Mouse (Mus musculus) embryo, embryonic 9.5 days (tissue): ENCODE measurements around the gene 0610010K14Rik.

Experiments
- DNase-seq: peaks from one replicate; pipeline ENCODE4 v3.0.0-alpha.2; 2017; ENCODE audit errors: extremely low spot score

Gene 0610010K14Rik

DNA sequence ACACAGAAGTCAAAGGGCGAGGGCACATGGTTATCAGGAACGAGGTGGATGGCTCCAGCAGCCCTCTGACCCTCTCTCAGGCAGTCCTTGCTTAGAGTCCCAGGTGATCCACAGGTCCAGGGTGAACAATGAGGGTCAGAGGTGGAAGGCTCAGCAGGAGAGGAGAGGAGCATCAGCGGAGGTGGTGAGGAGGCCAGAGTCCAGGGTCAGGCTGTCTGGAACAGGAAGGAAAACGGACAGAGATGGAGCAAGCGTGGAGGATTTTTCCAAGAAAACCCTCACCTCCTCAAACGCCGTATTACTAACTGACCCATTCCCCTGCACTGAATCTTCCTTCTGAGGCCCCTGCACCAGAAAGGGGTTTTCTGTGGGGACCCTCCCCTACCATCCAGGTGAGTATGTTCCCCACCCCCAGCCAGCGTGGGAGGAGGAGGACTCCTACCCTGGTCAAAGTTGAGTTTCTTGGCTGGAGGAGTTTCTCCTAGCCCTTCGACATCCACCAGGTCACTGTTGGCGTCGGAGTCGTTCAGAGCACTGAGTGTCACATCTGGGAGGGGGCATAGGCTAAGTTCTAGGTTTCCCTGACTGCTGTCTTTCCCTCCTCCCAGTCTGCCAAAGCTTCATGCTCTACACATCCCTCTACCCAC, 2.3 kb downstream of the 0610010K14Rik start:
- no peak for DNase-seq

DNA sequence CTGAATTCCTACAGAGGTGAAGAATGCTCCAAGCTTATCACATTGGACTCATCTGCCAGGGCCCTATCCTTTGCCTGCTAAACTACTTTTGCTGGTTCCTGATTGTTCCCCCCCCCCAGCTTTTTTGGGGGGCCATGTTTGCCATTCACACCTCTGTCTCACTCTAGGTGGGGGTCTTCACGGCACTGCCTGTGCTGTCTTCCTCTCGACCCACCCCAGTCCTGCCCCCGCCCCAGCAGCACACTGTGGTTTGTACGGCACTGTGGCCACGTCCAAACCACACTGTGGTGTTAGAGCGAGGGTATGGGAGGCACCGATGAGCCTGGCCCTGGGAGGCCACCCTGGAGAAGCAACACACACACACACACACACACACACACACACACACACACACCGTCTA, 3.2 kb downstream of the 0610010K14Rik start:
- no peak for DNase-seq

GRCm38 (mm10) chr11:70234037-70234436, 3.7 kb downstream of the 0610010K14Rik start:
- no peak for DNase-seq

GRCm38 (mm10) chr11:70233016-70233415, 4.7 kb downstream of the 0610010K14Rik start:
- DNase-seq = no peak

- peak; percentile 81 for DNase-seq
Observed at GRCm38 (mm10) chr11:70232546-70232945, 5.2 kb downstream of the 0610010K14Rik start.

- DNase-seq = peak; percentile 85
Observed at GRCm38 (mm10) chr11:70230239-70230727, 7.4 kb downstream of the 0610010K14Rik start.

- DNase-seq = no peak
Observed at GRCm38 (mm10) chr11:70229260-70230010, 8.3 kb downstream of the 0610010K14Rik start, which contains the start of gene Bcl6b. Bcl6b (minus strand) TSS chr11:70229798.

- peak; percentile 73 for DNase-seq
Observed at GRCm38 (mm10) chr11:70228828-70229227, 8.9 kb downstream of the 0610010K14Rik start.

- no peak for DNase-seq
Observed at GRCm38 (mm10) chr11:70227661-70228245, 10.0 kb downstream of the 0610010K14Rik start.

GRCm38 (mm10) chr11:70227126-70227525, 10.6 kb downstream of the 0610010K14Rik start:
- no peak for DNase-seq

- DNase-seq = no peak
Observed at GRCm38 (mm10) chr11:70226602-70226890, 11.2 kb downstream of the 0610010K14Rik start.

GRCm38 (mm10) chr11:70225798-70226601, 11.7 kb downstream of the 0610010K14Rik start:
- no peak for DNase-seq

GRCm38 (mm10) chr11:70223724-70224123, 14.0 kb downstream of the 0610010K14Rik start:
- DNase-seq = no peak

DNA sequence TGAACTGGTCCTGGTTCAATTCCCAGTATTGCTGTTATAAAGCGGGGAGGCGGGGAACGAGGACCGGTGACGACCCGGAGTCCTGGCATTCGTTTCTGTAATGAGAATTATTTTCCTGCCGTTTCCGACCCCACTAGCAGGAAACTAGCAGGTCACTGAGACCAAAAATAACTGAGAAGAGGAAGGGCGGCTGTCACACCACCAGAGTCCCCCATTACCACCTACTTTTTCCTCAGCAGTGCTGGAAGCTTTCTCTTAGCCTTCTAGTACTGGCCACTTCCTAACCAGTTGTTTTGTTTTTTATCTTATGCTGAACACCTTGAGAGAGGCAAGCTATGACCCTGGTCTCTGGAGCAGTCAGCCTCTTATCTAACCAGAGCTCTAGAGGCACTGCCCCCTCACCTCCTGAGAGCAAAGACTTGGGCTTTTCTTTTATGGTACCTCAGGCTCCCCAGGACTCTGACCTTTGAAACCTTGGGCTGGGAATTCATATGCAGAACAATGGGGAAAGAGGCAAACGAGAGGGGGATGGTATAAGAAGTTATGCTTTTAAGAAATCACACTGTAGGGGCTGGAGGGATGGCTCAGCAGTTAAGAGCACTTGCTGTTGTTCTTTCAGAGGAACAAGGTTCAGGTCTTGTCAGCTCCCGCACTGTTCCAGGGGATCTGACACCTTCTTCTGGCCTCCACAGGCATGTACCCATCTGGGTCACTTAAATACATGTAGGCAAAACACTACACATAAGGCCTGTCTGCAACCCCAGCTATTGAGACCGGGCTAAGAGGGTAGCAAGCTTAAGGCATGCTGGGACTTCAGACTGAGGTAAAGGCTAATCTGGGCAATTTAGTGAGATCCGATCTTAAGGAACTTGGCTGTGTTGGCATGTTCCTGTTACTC, 15.9 kb downstream of the 0610010K14Rik start:
- DNase-seq = no peak

DNA sequence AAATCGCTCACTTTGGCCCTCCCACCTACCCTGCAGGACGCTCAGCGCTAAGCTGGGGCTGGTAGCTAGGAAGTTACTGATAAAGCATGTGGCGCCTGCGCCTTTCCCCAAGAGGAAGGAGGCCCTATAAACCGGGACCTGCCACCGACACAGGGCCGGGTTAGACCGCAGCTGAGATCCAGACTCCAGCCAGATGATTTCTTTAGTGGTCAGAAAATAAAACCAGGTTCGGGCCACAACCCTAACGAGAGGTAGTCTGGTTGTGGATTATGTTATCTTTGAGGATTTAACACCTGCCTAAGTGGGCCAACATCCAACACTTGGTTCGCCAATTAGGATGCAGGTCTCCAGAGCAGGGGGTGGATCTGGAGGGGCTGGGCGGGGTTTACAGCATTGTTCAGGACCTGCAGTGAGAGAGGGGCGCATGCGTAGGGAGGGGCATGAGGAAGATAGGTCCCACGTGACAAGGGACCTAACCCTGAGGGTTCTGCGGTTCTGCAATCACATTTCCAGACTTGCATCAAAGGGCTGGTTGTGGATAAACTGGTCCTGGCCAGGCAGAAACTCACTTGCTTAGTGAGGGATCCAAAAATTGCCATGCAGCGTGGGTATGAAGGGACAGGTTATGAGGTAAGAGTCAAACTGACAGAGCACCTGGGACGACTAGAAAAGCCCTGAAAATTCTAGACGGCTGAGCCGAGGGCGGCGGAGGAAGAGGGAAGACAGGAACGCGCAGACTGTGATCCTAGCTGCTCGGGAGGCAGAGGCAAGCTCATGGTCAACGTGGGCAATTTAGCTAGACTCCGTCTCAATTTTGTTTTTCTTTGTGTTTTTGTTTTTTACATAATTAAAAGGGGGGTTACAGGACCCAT, 16.7 kb downstream of the 0610010K14Rik start, which contains the start of gene Slc16a13:
Gene Slc16a13 (minus strand): TSS at position 334 of the 872 bp plus-strand sequence.
- DNase-seq = peak; percentile 94

DNA sequence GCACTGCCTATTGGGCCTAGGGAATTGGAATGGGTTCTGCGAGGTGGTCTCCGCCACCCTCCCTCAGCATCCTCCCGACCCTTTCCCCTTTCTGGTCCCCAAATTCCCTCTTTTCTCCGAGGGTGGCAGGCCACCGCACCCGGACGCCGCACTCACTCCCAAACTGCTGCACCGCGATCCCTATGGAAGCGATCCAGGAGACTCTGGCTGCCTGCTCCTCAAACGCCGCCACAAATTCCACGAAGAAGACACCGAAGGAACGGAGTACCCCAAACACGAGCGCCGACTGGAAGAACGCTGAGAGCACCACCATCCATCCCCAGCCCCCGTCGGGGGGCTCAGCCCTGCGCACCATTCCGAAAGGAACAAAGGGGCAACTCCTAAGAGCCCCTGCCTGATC, 17.4 kb downstream of the 0610010K14Rik start:
- no peak for DNase-seq

DNA sequence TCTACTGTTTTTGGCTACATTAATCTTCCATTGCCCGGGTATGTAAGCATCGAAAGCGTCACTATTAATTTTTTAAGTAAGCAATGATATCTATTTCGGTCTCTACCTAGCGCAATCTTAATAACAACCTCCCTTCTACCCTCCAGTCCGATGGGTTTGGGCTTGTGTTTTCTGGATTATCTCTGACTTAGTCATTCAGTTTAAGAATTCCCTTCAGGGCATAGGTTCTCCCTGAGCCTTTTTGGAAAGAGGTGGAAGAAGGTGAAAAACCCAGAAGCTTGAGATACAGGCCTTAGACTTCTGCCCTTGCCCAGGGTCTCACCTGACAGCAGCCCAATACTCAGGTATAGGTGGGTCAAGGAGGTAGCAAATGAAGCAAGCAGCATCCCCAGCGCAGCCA, 17.8 kb downstream of the 0610010K14Rik start:
- no peak for DNase-seq

DNA sequence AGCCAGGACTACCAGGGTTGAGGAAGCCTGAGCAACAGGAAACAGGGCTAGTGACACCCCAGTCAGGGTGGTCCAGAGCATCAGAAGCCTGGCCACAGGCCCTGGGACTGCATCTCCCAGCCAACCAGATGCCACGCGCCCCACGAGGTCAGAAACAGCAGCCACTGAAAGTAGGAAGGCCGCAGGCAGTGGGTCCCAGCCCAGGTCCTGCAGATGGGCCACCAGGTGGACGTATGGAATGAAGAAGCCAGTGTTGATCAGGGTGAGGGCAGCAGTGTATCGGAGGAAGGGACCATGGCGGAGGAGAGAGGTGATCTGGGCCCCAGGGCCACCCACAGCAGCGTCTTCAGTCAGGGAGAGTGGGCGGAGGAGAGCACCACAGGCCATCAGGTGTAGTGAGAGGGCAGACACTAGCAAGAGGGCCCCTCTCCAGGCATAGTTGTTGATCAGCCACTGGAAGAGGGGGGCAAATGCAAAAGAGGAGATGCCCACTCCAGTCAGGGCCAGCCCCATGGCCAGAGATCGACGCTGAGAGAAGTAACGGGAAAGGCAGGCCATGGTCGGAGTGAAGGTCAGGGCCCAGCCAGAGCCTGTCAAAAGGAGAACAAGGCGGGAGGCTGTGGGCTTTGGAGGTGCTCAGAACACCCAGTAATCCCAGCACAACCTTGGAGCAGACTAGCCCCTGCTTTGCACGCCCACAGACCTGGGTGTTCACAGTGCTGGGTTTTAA, 18.8 kb downstream of the 0610010K14Rik start:
- no peak for DNase-seq

DNA sequence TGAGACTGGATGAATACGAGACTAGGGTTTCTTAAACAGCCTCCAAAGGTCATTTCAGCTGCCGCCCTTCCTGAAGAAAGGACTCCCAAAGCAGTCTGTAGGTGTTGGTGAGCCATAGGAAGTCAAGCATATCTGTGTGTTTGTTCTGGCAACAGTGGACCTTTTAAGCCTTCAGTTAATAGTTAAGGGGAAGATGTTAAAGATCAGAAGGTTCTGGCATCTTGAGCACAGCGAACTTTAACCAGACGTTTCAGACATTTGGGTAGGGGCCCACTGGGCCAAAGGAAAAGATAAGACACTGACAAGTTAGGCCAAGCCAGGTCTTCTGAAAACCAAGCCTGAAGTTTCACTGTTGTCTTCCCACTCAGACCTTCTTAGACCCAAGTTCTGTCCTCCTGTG, 19.7 kb downstream of the 0610010K14Rik start:
- no peak for DNase-seq
